Mouse (Mus musculus) B cell, adult 2 months (primary cell): ENCODE results near the gene Ldha.
"Not testable (repeated sequence)": the region's sequence is repeated elsewhere in the genome, so short reads cannot be mapped to it uniquely, and the experiment has no call there.

Source experiments
- DNase-seq, 2 experiments: peaks; one replicate each; pipeline ENCODE4 v3.0.0; 2022

Ldha gene

DNA sequence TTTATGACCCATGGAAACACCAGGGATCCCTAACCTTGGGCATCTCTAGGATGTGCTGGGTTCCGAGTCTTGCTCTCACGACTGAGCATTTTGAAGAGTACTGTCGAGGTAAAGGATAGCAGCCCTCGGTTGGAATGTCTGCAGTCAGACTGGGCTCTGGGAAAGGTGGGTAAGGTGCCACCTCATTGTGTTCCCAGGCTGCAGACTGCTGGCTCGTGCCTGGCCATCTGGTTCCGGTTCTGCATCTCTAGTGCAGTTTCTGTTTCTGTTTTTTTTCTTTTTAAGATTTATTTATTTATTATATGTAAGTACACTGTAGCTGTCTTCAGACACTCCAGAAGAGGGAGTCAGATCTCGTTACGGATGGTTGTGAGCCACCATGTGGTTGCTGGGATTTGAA is 40.7 kb downstream of the Ldha start:
- DNase-seq: not testable (repeated sequence)

DNA sequence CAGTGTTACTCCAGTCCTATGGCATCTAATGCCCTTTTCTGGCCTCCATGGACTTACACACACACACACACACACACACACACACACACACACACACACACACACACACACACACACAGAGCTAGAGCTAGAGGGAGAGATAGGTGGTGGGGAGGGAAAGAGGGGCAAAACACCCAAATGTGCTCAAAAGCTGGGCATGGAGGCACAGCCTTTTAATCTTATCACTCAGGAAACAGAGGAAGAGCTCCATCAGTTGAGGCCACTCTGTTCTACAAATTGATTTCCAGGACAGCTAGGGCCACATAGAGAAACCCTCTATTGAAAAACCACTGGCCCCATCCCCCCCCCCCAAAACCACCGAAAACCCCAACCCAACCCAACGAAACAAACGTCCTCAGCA is 42.0 kb downstream of the Ldha start:
- no peak for DNase-seq

DNA sequence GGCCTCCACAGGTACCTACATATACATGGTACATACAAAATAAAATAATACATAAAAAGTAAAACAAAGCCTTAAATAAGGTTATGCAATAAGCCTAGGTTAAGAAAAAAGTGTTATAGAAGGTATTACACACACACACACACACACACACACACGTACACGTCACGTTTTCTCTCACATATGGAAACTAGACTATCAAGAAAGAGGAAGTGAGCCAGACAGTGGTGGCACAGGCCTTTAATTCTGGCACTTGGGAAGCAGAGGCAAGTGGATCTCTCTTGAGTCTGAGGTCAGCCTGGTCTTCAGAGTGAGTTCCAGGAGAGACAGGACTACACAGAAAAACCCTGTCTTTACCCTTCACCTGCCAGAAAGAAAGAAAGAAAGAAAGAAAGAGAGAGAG is 54.2 kb downstream of the Ldha start:
- DNase-seq: peak; percentile 53 to 57

DNA sequence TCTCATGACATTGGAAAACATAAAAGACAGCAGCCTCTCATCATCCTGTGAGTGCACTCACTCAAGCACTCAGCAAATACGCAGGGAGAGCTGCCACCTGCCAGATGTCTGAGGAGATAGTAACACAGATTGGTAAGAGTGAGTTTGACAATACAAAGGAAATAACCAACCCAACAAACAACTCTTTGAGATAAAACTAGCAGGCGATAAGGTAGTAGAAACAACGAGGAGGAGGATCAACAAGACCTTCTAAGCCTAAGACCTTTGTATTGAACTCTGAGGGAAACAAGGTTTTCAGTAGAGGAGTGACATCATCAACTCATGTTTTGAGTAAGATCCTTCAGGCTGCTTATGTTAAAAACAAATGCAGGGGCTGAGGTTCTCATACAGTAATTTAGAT is 58.1 kb downstream of the Ldha start:
- DNase-seq: no peak
